Mouse (Mus musculus) embryonic facial prominence, embryonic 14.5 days (tissue): Measurements from ENCODE around the gene Kmo. TPM values are rescaled to one million over a fixed set of nuclear protein-coding genes. Genes with fewer than 3 reads are reported as not detected.

ENCODE experiments used
- ATAC-seq: fragments of 200-750 bp; cut with Nextera tagmentation; 2 replicates; pipeline ENCODE4 v1.8.0; 2017; ENCODE audit warnings: low read depth, moderate number of reproducible peaks, moderate TSS enrichment
- DNase-seq: peaks from one replicate; pipeline ENCODE4 v3.0.0-alpha.2; 2015; ENCODE audit warnings: low spot score
- H3K27ac ChIP-seq: fragments of 300-500 bp; sonication (generic); replicated peaks from 2 replicates; pipeline ENCODE4 v1.5.1; 2014; ENCODE audit warnings: low read depth, mild to moderate bottlenecking, low read length, moderate library complexity
- H3K27me3 ChIP-seq: fragments of 300-500 bp; sonication (generic); replicated peaks from 2 replicates; pipeline ENCODE4 v1.6.1; 2014; ENCODE audit warnings: low read length; ENCODE audit not compliant: control insufficient read depth, insufficient read depth
- H3K36me3 ChIP-seq: fragments of 300-500 bp; sonication (generic); 2 replicates; pipeline ENCODE4 v1.6.1; 2014; ENCODE audit warnings: low read length, mixed read lengths; ENCODE audit not compliant: control insufficient read depth, insufficient read depth
- H3K4me1 ChIP-seq: fragments of 300-500 bp; sonication (generic); 2 replicates; pipeline ENCODE4 v1.6.1; 2014; ENCODE audit warnings: antibody characterized with exemption, low read length; ENCODE audit not compliant: control insufficient read depth, insufficient read depth
- H3K4me2 ChIP-seq: fragments of 300-500 bp; sonication (generic); 2 replicates; pipeline ENCODE4 v1.6.1; 2014; ENCODE audit warnings: low read depth, mild to moderate bottlenecking, low read length, moderate library complexity, mixed read lengths
- H3K4me3 ChIP-seq: fragments of 300-500 bp; sonication (generic); 2 replicates; pipeline ENCODE4 v1.5.1; 2014; ENCODE audit warnings: low read depth, mild to moderate bottlenecking, low read length
- H3K9ac ChIP-seq: fragments of 300-500 bp; sonication (generic); 2 replicates; pipeline ENCODE4 v1.6.1; 2014; ENCODE audit warnings: low read depth, mild to moderate bottlenecking, low read length, moderate library complexity, mixed read lengths
- H3K9me3 ChIP-seq: fragments of 300-500 bp; sonication (generic); 2 replicates; pipeline ENCODE4 v1.6.1; 2016; ENCODE audit warnings: low read length; ENCODE audit not compliant: control insufficient read depth
- WGBS: fragments of 180-500 bp; shearing (Covaris S2); extraction: QIAGEN DNeasy Blood & Tissue Kit; methylation state at CpG from one replicate; pipeline ENCODE4 v1.1.7; 2014; 5-methylcytosine and 5-hydroxymethylcytosine counted together
- polyA plus RNA-seq: library from polyadenylated mRNA; unstranded; fragments of >200 nt; fragmentation: Nextera tagmentation; extraction: Ambion mirVana; gene quantifications from 2 replicates; pipeline ENCODE4 v1.2.1, GENCODE M21; 2014

Gene Kmo
- polyA plus RNA-seq, 1 experiment from 2014 or later = 0.19 TPM

GRCm38 (mm10) chr1:175625990-175626692 is 6.0 kb downstream of the Kmo start:
- ATAC-seq (0 out of 2 replicates have a peak, but pooled peaks have one; percentile 30), DNase-seq (peak; percentile 67)
- Histone ChIP-seq H3K9ac (peak overlapping the region; percentile 47; the same call in 1 of the 2 replicates), H3K4me1 (peaks cover 5% of the 10 kb centered on the region), H3K9me3 (no peaks in the 10 kb centered on the region), H3K4me3 (peak overlapping the region; percentile 79), H3K36me3 (no peaks in the 10 kb centered on the region), H3K4me2 (peak overlapping the region; percentile 60), H3K27me3 (no peaks in the 10 kb centered on the region), H3K27ac (peak overlapping the region; percentile 60; the same call in 1 of the 2 replicates)
- WGBS = 69% methylated on average over 1 of the region's 1 CpGs

GRCm38 (mm10) chr1:175629248-175629647 is 9.1 kb downstream of the Kmo start:
- DNase-seq = no peak
- Histone ChIP-seq H3K4me2 (no peak overlapping the region), H3K9me3 (no peaks in the 10 kb centered on the region), H3K9ac (no peak overlapping the region), H3K36me3 (no peaks in the 10 kb centered on the region), H3K4me3 (no peak overlapping the region), H3K4me1 (peaks cover 2% of the 10 kb centered on the region), H3K27me3 (no peaks in the 10 kb centered on the region), H3K27ac (no peak overlapping the region)
- WGBS = 79% methylated on average over 6 of the region's 6 CpGs
- ATAC-seq = no peak

GRCm38 (mm10) chr1:175630345-175630744 is 10.2 kb downstream of the Kmo start:
- DNase-seq = no peak
- H3K4me1 ChIP-seq = no peaks in the 10 kb centered on the region
- no peak overlapping the region for H3K9ac ChIP-seq
- no peak overlapping the region for H3K27ac ChIP-seq
- no peaks in the 10 kb centered on the region for H3K9me3 ChIP-seq
- H3K4me3 ChIP-seq = no peak overlapping the region
- no peak for ATAC-seq
- H3K36me3 ChIP-seq = no peaks in the 10 kb centered on the region
- H3K27me3 ChIP-seq = no peaks in the 10 kb centered on the region
- no peak overlapping the region for H3K4me2 ChIP-seq
- 80% methylated on average over 5 of the region's 5 CpGs for WGBS

GRCm38 (mm10) chr1:175631080-175631479 is 10.9 kb downstream of the Kmo start:
- DNase-seq (no peak), ATAC-seq (no peak)
- Histone ChIP-seq H3K27me3 (no peaks in the 10 kb centered on the region), H3K4me1 (no peaks in the 10 kb centered on the region), H3K9me3 (no peaks in the 10 kb centered on the region), H3K27ac (no peak overlapping the region), H3K9ac (no peak overlapping the region), H3K4me2 (no peak overlapping the region), H3K36me3 (no peaks in the 10 kb centered on the region), H3K4me3 (no peak overlapping the region)
- WGBS = 87% methylated on average over 3 of the region's 3 CpGs

GRCm38 (mm10) chr1:175631721-175632221 is 11.6 kb downstream of the Kmo start:
- Histone ChIP-seq H3K4me3 (no peak overlapping the region), H3K27ac (no peak overlapping the region), H3K9me3 (no peaks in the 10 kb centered on the region), H3K27me3 (no peaks in the 10 kb centered on the region), H3K9ac (no peak overlapping the region), H3K4me1 (no peaks in the 10 kb centered on the region), H3K4me2 (no peak overlapping the region), H3K36me3 (no peaks in the 10 kb centered on the region)
- DNase-seq (no peak), ATAC-seq (no peak)
- WGBS = 77% methylated on average over 10 of the region's 10 CpGs

GRCm38 (mm10) chr1:175632470-175632869 is 12.3 kb downstream of the Kmo start:
- Histone ChIP-seq H3K9ac (no peak overlapping the region), H3K27me3 (no peaks in the 10 kb centered on the region), H3K9me3 (no peaks in the 10 kb centered on the region), H3K27ac (no peak overlapping the region), H3K4me2 (no peak overlapping the region), H3K4me3 (no peak overlapping the region), H3K36me3 (no peaks in the 10 kb centered on the region), H3K4me1 (no peaks in the 10 kb centered on the region)
- no peak for ATAC-seq
- WGBS = 97% methylated on average over 14 of the region's 14 CpGs
- no peak for DNase-seq

- H3K36me3 ChIP-seq = no peaks in the 10 kb centered on the region
- DNase-seq = no peak
- H3K4me3 ChIP-seq = no peak overlapping the region
- H3K27me3 ChIP-seq = no peaks in the 10 kb centered on the region
- no peak for ATAC-seq
- no peaks in the 10 kb centered on the region for H3K9me3 ChIP-seq
- 55% methylated on average over 7 of the region's 7 CpGs for WGBS
- H3K27ac ChIP-seq = no peak overlapping the region
- H3K4me1 ChIP-seq = no peaks in the 10 kb centered on the region
- no peak overlapping the region for H3K4me2 ChIP-seq
- H3K9ac ChIP-seq = no peak overlapping the region
These were observed 17.5 kb downstream of the Kmo start for GRCm38 (mm10) chr1:175637677-175638076.

GRCm38 (mm10) chr1:175639072-175639471 is 18.9 kb downstream of the Kmo start:
- no peak for DNase-seq
- no peak overlapping the region for H3K27ac ChIP-seq
- no peaks in the 10 kb centered on the region for H3K9me3 ChIP-seq
- H3K4me3 ChIP-seq = no peak overlapping the region
- no peaks in the 10 kb centered on the region for H3K4me1 ChIP-seq
- 84% methylated on average over 7 of the region's 7 CpGs for WGBS
- H3K4me2 ChIP-seq = no peak overlapping the region
- ATAC-seq = no peak
- H3K36me3 ChIP-seq = no peaks in the 10 kb centered on the region
- no peak overlapping the region for H3K9ac ChIP-seq
- H3K27me3 ChIP-seq = no peaks in the 10 kb centered on the region
